Mouse (Mus musculus) B cell, adult 2 months (primary cell): ENCODE measurements around the gene Nanos2.

Experiments used
- DNase-seq, 2 experiments: peaks; one replicate each; pipeline ENCODE4 v3.0.0; 2022

Gene Nanos2

DNA sequence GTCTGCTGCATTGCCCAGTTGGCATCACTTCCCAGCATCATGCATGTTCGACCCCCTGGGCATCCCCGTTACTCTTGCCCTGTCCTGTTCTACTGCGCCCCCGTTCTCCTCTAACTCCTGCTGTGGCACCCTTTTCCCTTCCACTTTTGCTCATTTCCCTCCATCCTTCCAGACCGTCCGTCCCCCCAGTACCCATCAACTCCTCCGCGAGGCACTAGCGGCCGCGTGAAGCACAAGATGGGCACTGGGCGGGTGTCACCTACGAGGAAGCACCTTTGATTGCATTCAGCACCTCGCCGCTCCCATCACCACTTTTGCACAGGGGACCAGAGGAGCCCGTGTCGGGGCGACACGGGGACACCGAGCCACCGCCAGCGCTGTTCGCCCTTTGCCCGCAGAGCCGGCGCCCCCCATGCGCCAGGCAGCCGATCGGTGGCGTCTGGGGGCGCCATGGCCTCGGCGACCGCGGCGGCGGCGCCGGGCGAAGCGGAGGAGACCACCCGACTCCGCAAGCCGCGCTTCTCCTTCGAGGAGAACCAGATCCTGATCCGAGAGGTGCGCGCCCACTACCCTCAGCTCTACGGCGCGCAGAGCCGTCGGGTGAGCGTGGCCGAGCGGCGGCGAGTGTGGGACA, 4.6 kb downstream of the Nanos2 start:
- peak; percentile 32 to 37 for DNase-seq

GRCm38 (mm10) chr7:18992294-18992675, 5.1 kb downstream of the Nanos2 start:
- DNase-seq = peak; percentile 14 to 16

- DNase-seq = no peak
Observed at GRCm38 (mm10) chr7:18993036-18993435, 5.8 kb downstream of the Nanos2 start.

DNA sequence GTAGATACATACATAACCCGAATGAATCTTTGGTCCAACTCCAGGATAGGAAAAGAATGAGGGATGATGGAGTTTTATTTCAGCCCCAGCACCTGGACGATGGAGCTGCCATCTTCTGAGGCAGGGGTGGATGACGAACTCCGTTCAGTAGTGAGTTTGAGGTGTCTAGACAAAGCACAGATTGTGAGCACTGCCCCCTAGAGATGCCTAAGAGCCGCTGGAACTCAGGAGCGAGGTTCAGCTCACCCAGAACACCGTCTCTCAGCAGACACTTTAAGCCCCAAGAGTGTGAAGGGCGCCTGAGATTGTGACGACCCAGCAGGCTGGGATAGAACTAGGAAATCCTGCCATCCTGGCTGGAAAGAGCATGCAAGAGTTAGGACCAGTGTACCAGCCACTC, 11.6 kb downstream of the Nanos2 start:
- no peak for DNase-seq

DNA sequence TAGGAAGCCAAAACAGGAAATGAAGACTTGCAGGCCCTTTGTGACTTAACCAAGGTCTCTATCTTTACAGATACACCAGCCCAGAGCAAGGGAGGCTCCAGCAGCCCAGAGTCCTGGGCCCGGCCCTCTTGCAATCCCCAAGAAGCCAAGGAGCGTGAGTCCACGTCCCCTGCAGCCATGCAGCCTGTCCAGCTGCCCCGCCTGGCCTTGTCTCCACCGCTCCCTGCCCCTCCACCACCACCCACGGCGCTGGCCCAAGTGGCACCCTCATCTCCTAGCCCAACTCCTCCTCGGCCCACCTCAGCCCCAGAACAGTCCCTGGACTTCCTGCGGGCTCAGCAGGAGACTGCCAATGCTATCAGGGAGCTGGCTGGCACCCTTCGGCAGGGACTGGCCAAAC, 13.2 kb downstream of the Nanos2 start:
- no peak for DNase-seq

GRCm38 (mm10) chr7:19001066-19001806, 14.0 kb downstream of the Nanos2 start:
- peak; percentile 79 to 81 for DNase-seq

DNA sequence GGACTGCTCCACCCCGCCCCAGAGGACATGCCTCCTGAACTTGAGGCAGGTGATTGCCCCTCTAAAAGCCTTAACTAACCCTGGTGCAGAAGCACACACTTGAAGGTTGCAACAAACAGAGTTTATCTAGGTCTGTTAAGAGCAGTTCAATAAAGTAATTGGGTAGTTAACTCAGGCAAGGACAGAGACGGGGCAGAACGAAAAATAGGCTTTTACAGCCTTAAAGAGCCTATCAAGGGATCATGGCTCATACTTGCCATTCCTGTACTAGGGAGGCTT, 14.5 kb downstream of the Nanos2 start:
- no peak for DNase-seq

DNA sequence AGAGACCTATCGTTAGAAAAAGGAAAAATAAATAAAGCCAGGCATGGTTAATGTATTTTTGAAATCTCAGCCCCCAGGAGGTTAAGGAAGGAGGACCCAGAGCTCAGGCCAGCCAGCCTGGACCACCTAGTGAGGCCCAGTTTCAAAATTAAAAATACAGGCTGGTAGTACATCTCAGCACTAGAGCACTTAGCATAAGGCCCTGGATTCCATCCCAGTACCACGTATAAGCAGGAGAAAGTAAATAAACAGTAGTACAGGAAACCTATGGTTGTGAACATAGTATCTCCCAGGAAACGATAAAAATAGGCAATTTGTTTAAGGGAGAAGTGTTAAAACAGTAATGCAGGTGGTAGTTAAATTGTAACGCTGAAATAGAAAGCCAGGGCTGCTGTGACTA, 14.9 kb downstream of the Nanos2 start:
- no peak for DNase-seq

DNA sequence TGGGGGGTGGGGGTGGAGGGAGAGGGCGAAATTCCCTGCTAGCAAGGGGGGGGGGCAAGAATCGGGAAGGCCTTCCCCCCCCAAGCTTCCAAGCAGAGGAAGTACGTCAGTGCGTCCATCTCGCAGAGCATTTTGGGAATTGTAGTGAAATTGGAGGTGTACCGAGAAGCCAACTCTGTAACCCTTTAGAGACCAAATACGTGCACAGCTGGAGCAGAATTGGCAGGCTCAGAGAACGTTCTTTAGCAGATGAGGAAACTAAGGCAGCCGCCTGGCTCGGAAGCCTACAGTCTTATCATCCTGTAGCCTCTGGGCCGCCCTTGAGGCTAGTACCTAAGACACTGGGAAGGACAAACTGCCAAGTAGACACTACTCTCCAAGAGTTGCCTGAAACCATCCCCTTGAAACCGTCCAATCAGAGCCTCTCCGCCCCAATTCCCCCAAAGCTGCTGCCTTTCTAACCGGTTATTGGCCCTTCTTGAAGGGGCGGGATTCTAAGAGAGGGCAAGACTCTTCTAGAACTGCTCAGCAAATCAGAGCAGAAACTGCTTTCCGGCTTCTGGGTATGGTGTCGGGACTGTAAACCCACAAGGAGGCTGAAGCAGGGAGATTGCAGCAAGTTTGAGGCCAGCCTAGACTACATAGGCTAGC, 15.8 kb downstream of the Nanos2 start:
- peak; percentile 61 to 63 for DNase-seq

DNA sequence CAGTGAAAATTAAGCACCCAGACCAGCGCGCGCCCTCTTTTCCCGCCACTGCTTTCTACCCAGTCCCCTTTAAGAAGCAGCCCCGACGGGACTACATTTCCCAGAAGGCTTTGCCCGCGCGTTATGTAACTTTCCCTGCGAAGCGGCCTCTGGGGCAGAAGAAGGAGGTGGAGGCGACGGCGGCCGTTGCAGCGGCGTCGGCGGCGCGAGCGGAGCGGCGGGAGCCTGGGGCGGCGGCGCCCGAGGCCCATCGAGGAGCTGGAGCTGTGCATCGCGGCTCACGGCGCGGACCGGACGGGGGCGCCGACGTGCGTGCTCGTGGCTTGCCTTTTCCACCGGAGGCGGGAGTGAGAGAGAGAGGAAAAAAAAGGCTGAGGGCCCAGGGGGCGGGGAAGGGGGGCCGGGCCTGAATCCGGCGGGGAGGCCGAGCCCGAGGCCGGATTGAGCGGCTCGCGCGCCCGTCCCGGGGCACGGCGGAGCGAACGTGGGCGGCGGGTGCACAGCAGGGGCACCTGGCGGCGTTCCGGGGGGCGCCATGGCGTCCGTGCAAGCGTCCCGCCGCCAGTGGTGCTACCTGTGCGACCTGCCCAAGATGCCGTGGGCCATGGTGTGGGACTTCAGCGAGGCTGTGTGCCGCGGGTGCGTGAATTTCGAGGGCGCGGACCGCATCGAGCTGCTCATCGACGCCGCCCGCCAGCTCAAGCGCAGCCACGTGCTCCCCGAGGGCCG, 16.9 kb downstream of the Nanos2 start, which contains the start of gene Irf2bp1:
Irf2bp1 (plus strand) TSS at position 143 of the 729 bp plus-strand sequence.
- DNase-seq = peak; percentile 92 to 94

- DNase-seq = peak in 1 of 2 experiments; percentile 23
Observed at GRCm38 (mm10) chr7:19004631-19005079, 17.5 kb downstream of the Nanos2 start.

GRCm38 (mm10) chr7:19005417-19006121, 18.4 kb downstream of the Nanos2 start:
- DNase-seq = no peak

DNA sequence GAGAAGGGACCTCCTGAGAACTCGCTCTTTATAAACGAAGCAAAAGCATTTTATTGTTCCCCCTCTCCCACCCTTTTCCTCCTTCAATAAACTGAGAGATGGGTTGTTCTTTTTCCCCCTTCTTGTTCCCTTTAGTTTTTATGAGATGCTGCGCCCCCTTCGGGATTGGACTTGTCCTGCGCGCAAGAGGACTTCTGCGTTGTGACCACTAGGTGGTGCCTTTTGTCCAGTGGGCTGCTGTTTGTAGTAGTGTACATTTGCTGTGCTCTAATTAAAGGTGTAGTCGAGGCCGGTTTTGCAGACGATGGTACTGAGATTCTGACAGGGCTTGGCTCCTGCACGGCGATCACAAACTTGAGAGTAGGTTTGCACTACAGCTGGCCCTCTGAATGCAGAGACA, 19.3 kb downstream of the Nanos2 start:
- DNase-seq = peak; percentile 85 to 87

- DNase-seq = no peak
Observed at GRCm38 (mm10) chr7:19007026-19007977, 20.1 kb downstream of the Nanos2 start.

- no peak for DNase-seq
Observed at GRCm38 (mm10) chr7:19010581-19010980, 23.4 kb downstream of the Nanos2 start.

- no peak for DNase-seq
Observed at GRCm38 (mm10) chr7:19012025-19012621, 24.9 kb downstream of the Nanos2 start.

GRCm38 (mm10) chr7:19012882-19013281, 25.7 kb downstream of the Nanos2 start:
- DNase-seq = no peak

- DNase-seq = no peak
Observed at GRCm38 (mm10) chr7:19014452-19014851, 27.3 kb downstream of the Nanos2 start.

- no peak for DNase-seq
Observed at GRCm38 (mm10) chr7:19016042-19016441, 28.8 kb downstream of the Nanos2 start.

GRCm38 (mm10) chr7:19017909-19018308, 30.7 kb downstream of the Nanos2 start:
- DNase-seq = no peak

- DNase-seq = no peak
Observed at GRCm38 (mm10) chr7:19021048-19021447, 33.8 kb downstream of the Nanos2 start.
